Mouse (Mus musculus) midbrain, embryonic 16.5 days (tissue): ENCODE measurements at regions not wholly inside any gene's neighbourhood (a gene's known extent, or its start where the extent isn't known, plus 50 kb on each side); places are given as distances from the start of the nearest gene placed in this dataset.

Source experiments
- ATAC-seq: fragments of 200-750 bp; cut with Nextera tagmentation; 2 replicates; pipeline ENCODE4 v1.8.0; 2017; ENCODE audit warnings: moderate TSS enrichment
- H3K27ac ChIP-seq: fragments of 300-500 bp; sonication (generic); 2 replicates; pipeline ENCODE4 v1.5.1; 2014; ENCODE audit warnings: mild to moderate bottlenecking, low read length, mixed read lengths
- H3K27me3 ChIP-seq: fragments of 300-500 bp; sonication (generic); 2 replicates; pipeline ENCODE4 v1.6.1; 2014; ENCODE audit warnings: low read depth, low read length, mixed read lengths; ENCODE audit not compliant: control insufficient read depth, insufficient read depth
- H3K36me3 ChIP-seq: fragments of 300-500 bp; sonication (generic); 2 replicates; pipeline ENCODE4 v1.6.1; 2014; ENCODE audit warnings: mild to moderate bottlenecking, low read length, moderate library complexity, mixed read lengths; ENCODE audit not compliant: control insufficient read depth, insufficient read depth
- H3K4me1 ChIP-seq: fragments of 300-500 bp; sonication (generic); 2 replicates; pipeline ENCODE4 v1.6.1; 2014; ENCODE audit warnings: mild to moderate bottlenecking, low read length, mixed read lengths; ENCODE audit not compliant: control insufficient read depth, insufficient read depth
- H3K4me2 ChIP-seq: fragments of 300-500 bp; sonication (generic); 2 replicates; pipeline ENCODE4 v1.6.1; 2014; ENCODE audit warnings: mild to moderate bottlenecking, low read length, mixed read lengths
- H3K4me3 ChIP-seq: fragments of 300-500 bp; sonication (generic); 2 replicates; pipeline ENCODE4 v1.5.1; 2014; ENCODE audit warnings: low read depth, mild to moderate bottlenecking, low read length, moderate library complexity, mixed read lengths
- H3K9ac ChIP-seq: fragments of 300-500 bp; sonication (generic); 2 replicates; pipeline ENCODE4 v1.6.1; 2014; ENCODE audit warnings: low read depth, low read length, mixed read lengths
- H3K9me3 ChIP-seq: fragments of 300-500 bp; sonication (generic); replicated peaks from 2 replicates; pipeline ENCODE4 v1.6.1; 2014; ENCODE audit warnings: mild to moderate bottlenecking, low read length, mixed read lengths; ENCODE audit not compliant: control insufficient read depth, poor library complexity, severe bottlenecking
- WGBS: fragments of 180-500 bp; shearing (Covaris S2); extraction: QIAGEN DNeasy Blood & Tissue Kit; methylation state at CpG from one replicate; pipeline ENCODE4 v1.1.7; 2014; 5-methylcytosine and 5-hydroxymethylcytosine counted together

DNA sequence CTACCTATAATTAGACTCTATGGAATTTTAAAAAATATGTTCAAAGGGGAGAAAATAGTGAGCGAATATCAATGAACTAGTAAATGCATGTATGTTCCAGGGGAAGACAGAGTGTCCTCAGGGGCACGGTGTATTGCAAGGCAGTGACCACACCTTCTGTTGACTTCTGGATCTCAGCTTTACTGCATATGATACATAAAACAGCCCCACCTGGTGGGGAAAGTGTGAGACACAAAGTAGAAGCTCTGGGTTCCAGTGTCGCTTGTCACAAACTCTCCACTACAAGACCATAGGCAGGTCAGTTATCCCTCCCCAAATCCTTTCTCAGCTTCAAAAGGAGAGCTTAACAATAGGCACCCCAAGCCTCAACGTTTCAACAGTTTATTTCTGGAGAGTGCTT is 168.8 kb downstream of the Gm11361 start:
- no peak overlapping the region for H3K27ac ChIP-seq
- no peak overlapping the region for H3K4me2 ChIP-seq
- no peaks in the 10 kb centered on the region for H3K9me3 ChIP-seq
- H3K27me3 ChIP-seq = no peaks in the 10 kb centered on the region
- peaks cover 13% of the 10 kb centered on the region for H3K4me1 ChIP-seq
- 71% methylated on average over 4 of the region's 4 CpGs for WGBS
- H3K4me3 ChIP-seq = no peak overlapping the region
- H3K9ac ChIP-seq = no peak overlapping the region
- ATAC-seq = no peak
- no peaks in the 10 kb centered on the region for H3K36me3 ChIP-seq

DNA sequence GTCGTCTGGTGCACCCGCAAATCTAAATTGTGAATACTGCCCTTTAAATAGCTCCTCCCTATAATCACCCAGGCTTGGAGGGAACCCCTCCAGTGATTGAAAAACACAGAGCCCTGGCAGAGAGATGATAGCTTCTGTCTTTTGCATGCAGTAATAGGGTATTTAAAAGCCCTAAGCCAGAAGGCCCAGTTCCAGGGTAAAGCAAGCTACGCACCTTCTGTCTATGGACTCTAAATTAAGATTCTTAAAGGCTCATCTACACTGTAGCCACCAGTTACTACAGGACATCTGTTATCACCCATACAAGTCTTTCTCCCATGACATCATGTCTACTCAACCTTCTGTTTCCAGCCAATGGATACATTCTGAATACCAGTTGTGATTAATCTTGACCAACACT is 167.8 kb downstream of the Gm11361 start:
- Histone ChIP-seq H3K9ac (no peak overlapping the region), H3K4me3 (no peak overlapping the region), H3K4me1 (peaks cover 21% of the 10 kb centered on the region), H3K27me3 (no peaks in the 10 kb centered on the region), H3K4me2 (no peak overlapping the region), H3K9me3 (no peaks in the 10 kb centered on the region), H3K36me3 (no peaks in the 10 kb centered on the region), H3K27ac (no peak overlapping the region; the same call in 1 of the 2 replicates)
- WGBS = 60% methylated on average over 3 of the region's 3 CpGs
- no peak for ATAC-seq

DNA sequence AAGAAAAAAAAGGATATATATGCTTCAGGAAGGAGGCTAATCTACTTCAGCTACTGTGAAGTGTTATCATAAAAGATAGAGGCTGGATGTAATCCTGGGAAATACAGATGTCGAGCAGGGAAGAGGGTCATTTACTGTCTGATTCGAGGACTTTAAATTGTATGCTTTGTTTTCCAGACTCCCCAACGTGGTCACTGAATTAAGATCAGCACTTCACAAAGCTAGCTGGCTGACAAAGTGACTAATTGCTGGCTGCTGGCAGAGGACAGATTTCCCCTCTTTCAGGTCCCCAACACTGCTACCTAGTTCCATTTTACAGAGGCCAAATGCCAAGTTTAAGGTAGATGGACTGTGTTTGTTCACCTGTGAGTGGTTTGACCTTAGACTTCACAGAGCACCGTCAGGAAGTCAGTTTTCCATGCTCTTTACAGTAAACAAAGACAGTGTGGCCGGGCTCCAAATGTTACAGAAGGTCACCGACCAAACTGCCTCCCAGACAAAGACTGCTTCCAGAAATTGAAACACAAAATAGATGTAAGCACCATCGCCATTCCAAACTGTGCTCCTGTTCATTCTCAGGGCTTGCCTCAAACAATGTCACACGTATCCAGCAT is 167.2 kb downstream of the Gm11361 start:
- H3K9me3 ChIP-seq = no peaks in the 10 kb centered on the region
- WGBS = 38% methylated on average over 8 of the region's 8 CpGs
- no peak overlapping the region for H3K4me2 ChIP-seq
- peaks cover 21% of the 10 kb centered on the region for H3K4me1 ChIP-seq
- H3K36me3 ChIP-seq = no peaks in the 10 kb centered on the region
- H3K27me3 ChIP-seq = no peaks in the 10 kb centered on the region
- H3K27ac ChIP-seq = no peak overlapping the region; the same call in 1 of the 2 replicates
- H3K4me3 ChIP-seq = no peak overlapping the region
- ATAC-seq = no peak
- H3K9ac ChIP-seq = no peak overlapping the region

DNA sequence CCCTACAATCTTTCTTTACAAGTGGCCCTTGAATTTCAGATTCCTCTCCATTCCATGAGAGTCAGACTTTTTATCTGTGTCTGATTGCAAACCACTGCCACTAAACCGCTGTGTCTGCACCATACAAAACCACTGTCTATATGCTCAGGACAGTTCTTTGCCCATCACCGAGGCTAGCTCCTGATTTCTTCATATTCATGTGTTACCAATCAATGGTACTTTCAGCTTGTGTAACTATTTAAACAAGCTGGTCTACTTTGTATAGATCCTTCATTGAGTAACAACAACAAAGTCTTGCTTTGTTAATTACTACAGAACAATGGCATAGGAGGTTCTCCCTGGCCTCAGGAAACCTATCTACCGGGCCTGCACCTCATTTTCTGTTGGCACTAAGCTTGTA is 164.0 kb downstream of the Gm11361 start:
- Histone ChIP-seq H3K27ac (peak overlapping the region; percentile 98; the same call in 1 of the 2 replicates), H3K9me3 (no peaks in the 10 kb centered on the region), H3K4me1 (peaks cover 46% of the 10 kb centered on the region), H3K4me3 (no peak overlapping the region), H3K36me3 (no peaks in the 10 kb centered on the region), H3K4me2 (no peak overlapping the region), H3K9ac (no peak overlapping the region), H3K27me3 (no peaks in the 10 kb centered on the region)
- WGBS = 85% methylated on average over 3 of the region's 3 CpGs
- ATAC-seq = no peak

DNA sequence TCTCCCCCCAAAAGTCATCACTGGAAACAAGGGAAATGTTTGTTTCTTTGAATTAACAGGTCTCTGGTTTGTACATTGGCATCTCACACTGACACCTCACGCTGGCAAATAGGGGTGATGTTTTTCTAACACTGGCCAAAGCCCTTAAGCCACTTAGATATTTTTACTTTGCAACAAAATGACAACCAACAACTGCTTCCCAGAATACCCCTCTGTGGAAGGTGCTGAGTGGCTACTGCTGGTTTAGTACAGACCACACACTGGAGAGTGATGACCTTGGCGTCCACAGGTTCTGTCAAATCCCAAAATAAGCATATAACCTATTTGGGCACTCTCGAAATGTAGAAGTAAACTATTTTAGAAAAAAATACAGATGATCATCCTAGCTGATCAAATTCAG is 163.3 kb downstream of the Gm11361 start:
- no peaks in the 10 kb centered on the region for H3K9me3 ChIP-seq
- H3K9ac ChIP-seq = peak overlapping the region; percentile 80; the same call in 1 of the 2 replicates
- peak overlapping the region; percentile 41 for H3K4me3 ChIP-seq
- no peaks in the 10 kb centered on the region for H3K27me3 ChIP-seq
- no peaks in the 10 kb centered on the region for H3K36me3 ChIP-seq
- peaks cover 49% of the 10 kb centered on the region for H3K4me1 ChIP-seq
- WGBS = 74% methylated on average over 3 of the region's 3 CpGs
- no peak for ATAC-seq
- peak overlapping the region; percentile 63 for H3K4me2 ChIP-seq
- H3K27ac ChIP-seq = peak overlapping the region; percentile 98

DNA sequence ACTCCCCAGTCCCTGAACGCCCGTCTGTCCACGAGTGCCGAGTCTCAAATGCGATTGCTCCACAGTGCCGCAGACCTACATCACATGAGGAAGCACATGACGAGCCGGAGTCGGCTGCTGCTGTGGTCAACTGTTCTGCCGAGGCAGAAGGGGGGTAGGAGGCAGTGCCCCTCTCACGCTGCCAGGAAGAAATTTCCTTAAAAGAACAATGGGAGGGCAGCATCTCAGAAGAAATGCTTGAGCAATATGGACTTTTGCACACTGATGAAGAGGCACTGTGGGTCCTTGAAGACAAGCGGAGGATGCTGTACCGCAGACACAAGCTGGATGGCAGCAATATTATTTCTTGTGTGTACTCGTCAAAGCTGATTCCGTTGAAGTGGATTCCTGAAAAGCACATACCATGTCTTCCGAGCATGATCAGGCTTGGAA is 162.6 kb downstream of the Gm11361 start:
- Histone ChIP-seq H3K4me3 (peak overlapping the region; percentile 41), H3K4me2 (peak overlapping the region; percentile 63), H3K9ac (peak overlapping the region; percentile 80), H3K27me3 (no peaks in the 10 kb centered on the region), H3K27ac (peak overlapping the region; percentile 98), H3K9me3 (no peaks in the 10 kb centered on the region), H3K36me3 (no peaks in the 10 kb centered on the region), H3K4me1 (peaks cover 52% of the 10 kb centered on the region)
- peak; percentile 64 for ATAC-seq
- 16% methylated on average over 16 of the region's 16 CpGs for WGBS

DNA sequence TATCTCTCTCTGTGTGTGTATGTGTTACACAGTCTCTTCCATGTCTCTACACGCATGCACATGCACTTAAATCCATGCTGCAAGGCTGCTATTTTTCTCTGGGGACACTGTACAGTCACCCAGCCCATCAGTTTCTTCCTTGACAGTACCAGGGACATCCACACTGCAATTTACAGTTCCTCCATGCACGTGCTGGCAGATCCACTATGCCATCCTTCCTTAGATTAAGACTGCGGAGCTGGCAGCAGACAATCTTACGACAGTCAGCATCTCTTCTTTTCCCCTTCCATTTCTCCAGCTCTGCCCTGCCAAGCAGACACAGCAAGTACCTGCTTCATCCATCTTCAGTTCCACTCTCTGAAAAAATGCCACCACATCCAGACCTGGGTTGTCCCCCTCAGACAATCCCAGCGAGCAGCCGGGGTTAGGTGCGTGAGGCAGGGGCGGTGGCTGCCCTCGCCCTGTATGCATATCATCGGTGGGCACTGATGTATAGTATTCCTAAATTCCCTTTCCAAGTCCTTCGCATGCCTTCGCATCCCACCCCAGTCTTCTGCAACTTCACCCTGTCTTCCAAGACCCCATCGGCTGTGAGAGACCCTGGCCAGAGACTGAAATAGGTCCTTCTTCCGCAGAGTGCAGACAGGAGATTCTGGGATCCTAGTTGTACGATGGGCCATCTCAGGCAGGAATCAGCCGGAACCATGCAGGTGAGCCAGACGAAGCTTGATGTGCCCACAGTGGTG is 161.8 kb downstream of the Gm11361 start:
- peak overlapping the region; percentile 98 for H3K27ac ChIP-seq
- H3K9me3 ChIP-seq = no peaks in the 10 kb centered on the region
- ATAC-seq = no peak
- peaks cover 48% of the 10 kb centered on the region for H3K4me1 ChIP-seq
- H3K36me3 ChIP-seq = no peaks in the 10 kb centered on the region
- peak overlapping the region; percentile 63 for H3K4me2 ChIP-seq
- H3K27me3 ChIP-seq = no peaks in the 10 kb centered on the region
- WGBS = 75% methylated on average over 17 of the region's 17 CpGs
- peak overlapping the region; percentile 80 for H3K9ac ChIP-seq
- peak overlapping the region; percentile 41 for H3K4me3 ChIP-seq

DNA sequence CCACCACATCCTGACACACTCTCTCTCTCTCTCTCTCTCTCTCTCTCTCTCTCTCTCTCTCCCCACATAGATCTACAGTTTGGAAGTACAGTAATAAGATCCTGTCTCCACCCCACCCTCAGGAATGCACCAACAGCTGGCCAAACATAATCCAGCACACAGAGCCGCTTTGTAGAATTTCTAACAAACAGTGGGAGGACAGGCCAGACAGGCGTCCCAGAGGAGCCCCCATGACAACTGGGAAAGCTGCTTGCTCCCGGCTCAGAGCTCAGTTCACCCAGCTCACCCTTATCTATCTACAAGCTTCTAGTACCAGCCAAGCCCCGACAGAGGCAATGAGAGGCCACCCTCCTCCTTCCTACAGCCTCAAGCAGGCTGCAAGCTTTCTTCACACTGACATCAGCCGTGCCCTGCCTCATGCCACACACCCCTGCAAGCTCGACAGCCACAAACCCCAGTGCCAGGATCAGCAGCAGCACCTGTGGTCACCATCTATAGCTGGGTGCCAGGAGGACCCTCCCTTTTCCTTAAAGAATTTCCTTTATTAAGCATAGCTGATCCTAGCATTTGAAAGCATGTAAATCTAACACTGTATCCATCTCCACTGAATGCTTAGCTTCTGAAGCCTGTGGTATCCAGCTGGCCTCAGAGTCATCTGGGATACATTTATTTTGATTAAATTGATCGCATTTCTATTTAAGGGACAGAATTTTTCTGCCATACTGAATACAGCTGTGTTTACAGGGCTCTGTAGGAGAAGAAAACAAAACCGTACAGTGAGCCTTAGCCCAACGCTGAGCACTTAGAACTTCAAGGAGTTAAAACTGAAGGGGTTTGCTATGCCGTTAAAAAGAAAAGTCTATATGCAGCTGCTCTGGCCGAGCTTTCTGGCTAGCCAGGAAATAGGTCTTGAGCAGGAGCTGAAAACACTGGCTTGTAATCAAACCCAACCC is 160.9 kb downstream of the Gm11361 start:
- 9% methylated on average over 11 of the region's 11 CpGs for WGBS
- H3K4me3 ChIP-seq = peak overlapping the region; percentile 41
- H3K27ac ChIP-seq = peak overlapping the region; percentile 98
- H3K9me3 ChIP-seq = no peaks in the 10 kb centered on the region
- H3K4me2 ChIP-seq = peak overlapping the region; percentile 63
- peak overlapping the region; percentile 80 for H3K9ac ChIP-seq
- no peaks in the 10 kb centered on the region for H3K36me3 ChIP-seq
- H3K27me3 ChIP-seq = no peaks in the 10 kb centered on the region
- peaks cover 51% of the 10 kb centered on the region for H3K4me1 ChIP-seq
- peak; percentile 18 for ATAC-seq
